Mouse (Mus musculus) ES-E14 (cell line): ENCODE results near the gene Ms4a4d.

Experiments used
- HCFC1 ChIP-seq: IDR thresholded peaks from 2 replicates; pipeline ENCODE4 v1.6.1; 2012; ENCODE audit warnings: low read length, inconsistent platforms, borderline replicate concordance; ENCODE audit not compliant: insufficient read depth
- MAFK ChIP-seq: IDR thresholded peaks from 2 replicates; pipeline ENCODE4 v1.6.1; 2014; ENCODE audit warnings: mild to moderate bottlenecking, low read depth, low read length, inconsistent platforms; ENCODE audit not compliant: insufficient read depth
- ZNF384 ChIP-seq: IDR thresholded peaks from 2 replicates; pipeline ENCODE4 v1.6.1; 2012; ENCODE audit warnings: low read depth, low read length, inconsistent platforms

DNA sequence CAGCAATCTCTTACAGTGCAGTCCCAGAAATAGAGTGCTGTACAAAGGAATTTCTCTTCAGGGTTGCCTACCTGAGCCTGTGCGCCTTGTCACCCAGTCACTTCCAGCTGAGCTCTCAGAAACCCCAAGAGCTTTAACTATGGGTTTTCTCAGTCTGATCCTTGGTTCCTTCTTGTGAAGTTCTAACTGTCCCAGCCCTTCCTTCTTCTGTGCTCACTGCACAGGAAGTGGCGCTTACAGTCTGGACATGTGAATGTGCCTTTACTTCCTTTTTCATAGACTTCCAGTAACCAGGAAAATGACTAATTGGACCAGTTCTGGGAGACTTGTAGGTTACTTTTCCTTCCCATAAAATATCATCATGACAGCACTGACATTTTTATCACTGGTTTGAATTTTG is 68.0 kb downstream of the Ms4a4d start, which contains the start of gene Ms4a6d:
- TF ChIP-seq MAFK: no peak
- TF ChIP-seq ZNF384: no peak
- no peak for TF ChIP-seq HCFC1
